Mouse (Mus musculus): ENCODE data around the gene Kcnma1.

Gene Kcnma1

GRCm38 (mm10) chr14:23542131-23542530 is 472.2 kb downstream of the Kcnma1 start:
- intact Hi-C loops (cut with DNase I) = no loop called here

- intact Hi-C loops (cut with DNase I) = no loop called here
These were observed 474.7 kb downstream of the Kcnma1 start for GRCm38 (mm10) chr14:23539621-23540020.

- intact Hi-C loops (cut with DNase I) = loop anchor here (5.0 kb wide), 1 partner anchor 101 kb away; no protein-coding TSS in a partner anchor
These were observed 480.9 kb downstream of the Kcnma1 start for GRCm38 (mm10) chr14:23533346-23533745.

- intact Hi-C loops (cut with DNase I) = loop anchor here (5.0 kb wide), 1 partner anchor 100 kb away; no protein-coding TSS in a partner anchor
These were observed 482.4 kb downstream of the Kcnma1 start for GRCm38 (mm10) chr14:23531735-23532525.

- intact Hi-C loops (cut with DNase I) = loop anchor here (5.0 kb wide), 1 partner anchor 97 kb away; no protein-coding TSS in a partner anchor
These were observed 484.6 kb downstream of the Kcnma1 start for GRCm38 (mm10) chr14:23529720-23530119.

- intact Hi-C loops (cut with DNase I) = no loop called here
These were observed 485.1 kb downstream of the Kcnma1 start for GRCm38 (mm10) chr14:23529229-23529628.

GRCm38 (mm10) chr14:23525910-23526309 is 488.4 kb downstream of the Kcnma1 start:
- intact Hi-C loops (cut with DNase I) = no loop called here

- intact Hi-C loops (cut with DNase I) = no loop called here
These were observed 490.3 kb downstream of the Kcnma1 start for GRCm38 (mm10) chr14:23523825-23524491.

- intact Hi-C loops (cut with DNase I) = no loop called here
These were observed 491.6 kb downstream of the Kcnma1 start for GRCm38 (mm10) chr14:23522606-23523159.

- intact Hi-C loops (cut with DNase I) = no loop called here
These were observed 493.1 kb downstream of the Kcnma1 start for GRCm38 (mm10) chr14:23521080-23521684.

- intact Hi-C loops (cut with DNase I) = no loop called here
These were observed 496.9 kb downstream of the Kcnma1 start for GRCm38 (mm10) chr14:23517374-23517773.

GRCm38 (mm10) chr14:23509792-23510191 is 504.5 kb downstream of the Kcnma1 start:
- intact Hi-C loops (cut with DNase I) = no loop called here

- intact Hi-C loops (cut with DNase I) = no loop called here
These were observed 512.0 kb downstream of the Kcnma1 start for GRCm38 (mm10) chr14:23502236-23502790.

- intact Hi-C loops (cut with DNase I) = no loop called here
These were observed 517.5 kb downstream of the Kcnma1 start for GRCm38 (mm10) chr14:23496801-23497200.

GRCm38 (mm10) chr14:23496236-23496740 is 518.0 kb downstream of the Kcnma1 start:
- intact Hi-C loops (cut with DNase I) = no loop called here

- intact Hi-C loops (cut with DNase I) = no loop called here
These were observed 519.8 kb downstream of the Kcnma1 start for GRCm38 (mm10) chr14:23494496-23494800.

- intact Hi-C loops (cut with DNase I) = no loop called here
These were observed 520.4 kb downstream of the Kcnma1 start for GRCm38 (mm10) chr14:23493750-23494495.

- intact Hi-C loops (cut with DNase I) = no loop called here
These were observed 521.5 kb downstream of the Kcnma1 start for GRCm38 (mm10) chr14:23492581-23493360.

GRCm38 (mm10) chr14:23491359-23491758 is 522.9 kb downstream of the Kcnma1 start:
- intact Hi-C loops (cut with DNase I) = no loop called here

GRCm38 (mm10) chr14:23486687-23487086 is 527.6 kb downstream of the Kcnma1 start:
- intact Hi-C loops (cut with DNase I) = no loop called here

Data from adrenal gland (tissue).